In genomic region chr4:148902919-148903727, GRCm38 (mm10) we compare ENCODE assay signal across 8 mouse cellular contexts.
DNase-seq lines count a peak whose midpoint lies in the region; ATAC-seq and TF ChIP-seq lines count a peak whose summit lies in the region.

No protein-coding gene starts in this region.

- H3K4me2 ChIP-seq in liver, embryonic 14.5 days (ENCODE audit: low read depth), result no peak overlapping the region

- TF ChIP-seq CTCF in testis, adult 2 months (IDR thresholded peaks at IDR 0.05; ENCODE audit: control insufficient read depth, insufficient read depth, insufficient replicate concordance, low read depth, low read length), result peak; percentile 66; the same call in 1 of the 2 replicates
- peak; percentile 32; the same call in 1 of the 2 replicates for TF ChIP-seq CTCF in cortical plate, adult 2 months (IDR thresholded peaks at IDR 0.05; ENCODE audit: extremely low read depth, insufficient read depth, low read length)
- TF ChIP-seq CTCF in liver, embryonic 14.5 days (IDR thresholded peaks at IDR 0.05; ENCODE audit: low read depth), result peak; percentile 69

- no peak for TF ChIP-seq EP300 in liver, embryonic 14.5 days (IDR thresholded peaks at IDR 0.05; ENCODE audit: low read depth)

- H3K27ac ChIP-seq in testis, adult 2 months (ENCODE audit: control insufficient read depth, insufficient read depth, low read depth, low read length), result no peak overlapping the region
- no peak overlapping the region for H3K27ac ChIP-seq in cortical plate, adult 2 months (ENCODE audit: insufficient read depth, low read length)
- H3K27ac ChIP-seq in liver, embryonic 14.5 days, result no peak overlapping the region

- 12% methylated on average over 8 of the region's 8 CpGs for WGBS in liver, embryonic 14.5 days (ENCODE audit: insufficient replicate concordance)

- no peak overlapping the region for H3K9ac ChIP-seq in liver, embryonic 14.5 days (replicated peaks)

- no peak overlapping the region for H3K4me3 ChIP-seq in testis, adult 2 months (ENCODE audit: control insufficient read depth, low read depth, low read length)
- no peak overlapping the region for H3K4me3 ChIP-seq in cortical plate, adult 2 months (ENCODE audit: insufficient read depth, low read length)
- H3K4me3 ChIP-seq in liver, embryonic 14.5 days (ENCODE audit: insufficient read depth in 1 of 2, low read depth in 2 of 2, low read length in 2 of 2), result no peak overlapping the region

- peaks cover 19% of the 10 kb centered on the region for H3K4me1 ChIP-seq in testis, adult 2 months (ENCODE audit: control insufficient read depth, insufficient read depth, low read length)
- no peaks in the 10 kb centered on the region for H3K4me1 ChIP-seq in cortical plate, adult 2 months (ENCODE audit: control insufficient read depth, insufficient read depth, low read length)
- H3K4me1 ChIP-seq in liver, embryonic 14.5 days (replicated peaks; ENCODE audit: control insufficient read depth in 2 of 2, insufficient read depth in 2 of 2, low read length in 1 of 2), result no peaks in the 10 kb centered on the region

- TF ChIP-seq POLR2A in testis, adult 2 months (IDR thresholded peaks at IDR 0.05; ENCODE audit: control insufficient read depth, low read depth, low read length), result no peak
- TF ChIP-seq POLR2A in cortical plate, adult 2 months (IDR thresholded peaks at IDR 0.05; ENCODE audit: extremely low read depth, insufficient read depth, low read length), result no peak

- H3K9me3 ChIP-seq in liver, embryonic 14.5 days (ENCODE audit: control insufficient read depth, low read length), result no peaks in the 10 kb centered on the region

- no peaks in the 10 kb centered on the region for H3K27me3 ChIP-seq in testis, adult 2 months (ENCODE audit: control insufficient read depth, insufficient read depth, low read length)
- H3K27me3 ChIP-seq in liver, embryonic 14.5 days (ENCODE audit: control insufficient read depth, insufficient read depth, low read length), result peaks cover 52% of the 10 kb centered on the region

- no peaks in the 10 kb centered on the region for H3K36me3 ChIP-seq in testis, adult 2 months (ENCODE audit: control insufficient read depth, insufficient read depth, low read length)
- no peaks in the 10 kb centered on the region for H3K36me3 ChIP-seq in liver, embryonic 14.5 days (replicated peaks; ENCODE audit: control insufficient read depth, insufficient read depth, low read depth)

- DNase-seq in testis, postnatal 14 days (ENCODE audit: low spot score), result no peak
- peak; percentile 77 for DNase-seq in heart, postnatal 4 days
- DNase-seq in liver, embryonic 14.5 days (ENCODE audit: low read depth in 3 of 3, low spot score in 3 of 3), result peak in 2 of 3 experiments; percentile 22 to 30
- peak; percentile 52 for DNase-seq in skeletal muscle tissue, adult 2 months (ENCODE audit: low read depth, low spot score)
- DNase-seq in right cerebral cortex, adult 2 months (ENCODE audit: low spot score in 2 of 2), result no peak
- no peak for DNase-seq in right cerebral cortex, postnatal 25 days

- ATAC-seq in liver, embryonic 14.5 days (ENCODE audit: insufficient read depth), result no peak

Comparison
In these comparisons a context has a peak if more than half of its experiments do, and no peak if none do; other contexts are left out.
1. DNase-seq: peak in heart, postnatal 4 days (single experiment), liver, embryonic 14.5 days (2 of 3) and skeletal muscle tissue, adult 2 months (single experiment); none in testis, postnatal 14 days (single experiment), right cerebral cortex, adult 2 months (0 of 2) and right cerebral cortex, postnatal 25 days (single experiment).
2. Peak in every context shown above with its lines, with median percentiles within 50 percentile points of each other: CTCF ChIP-seq.